Mouse (Mus musculus) lung, adult 18-20 months (tissue): ENCODE measurements around the gene Nxn.
A peak's percentile ranks its signal among the peaks of the same experiment; 100 is the strongest.

Experiments used
- DNase-seq, 2 experiments: peaks; one replicate each; pipeline ENCODE4 v3.0.0; 2022; ENCODE audit warnings: mixed read lengths in 2 of 2

Nxn gene

DNA sequence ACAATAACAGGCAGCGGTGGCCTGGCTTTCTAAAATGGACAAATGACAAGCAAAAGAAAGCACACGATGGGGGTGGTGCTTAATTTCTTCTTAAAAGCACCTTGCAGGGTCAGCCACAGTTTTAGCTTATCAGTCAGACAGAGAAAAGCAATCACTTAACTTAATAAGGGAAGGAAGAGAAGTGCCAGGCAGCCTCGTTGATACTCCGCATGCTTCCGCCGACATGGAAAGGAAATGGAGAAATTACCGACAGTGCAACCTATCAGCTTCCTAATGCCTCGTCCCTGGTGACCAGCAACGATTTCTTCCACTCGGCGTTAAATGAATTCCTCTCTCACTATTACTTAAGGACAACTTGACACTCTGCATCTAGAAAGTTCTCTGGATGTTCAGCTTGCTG lies 70.9 kb downstream of the Nxn start:
- no peak for DNase-seq

DNA sequence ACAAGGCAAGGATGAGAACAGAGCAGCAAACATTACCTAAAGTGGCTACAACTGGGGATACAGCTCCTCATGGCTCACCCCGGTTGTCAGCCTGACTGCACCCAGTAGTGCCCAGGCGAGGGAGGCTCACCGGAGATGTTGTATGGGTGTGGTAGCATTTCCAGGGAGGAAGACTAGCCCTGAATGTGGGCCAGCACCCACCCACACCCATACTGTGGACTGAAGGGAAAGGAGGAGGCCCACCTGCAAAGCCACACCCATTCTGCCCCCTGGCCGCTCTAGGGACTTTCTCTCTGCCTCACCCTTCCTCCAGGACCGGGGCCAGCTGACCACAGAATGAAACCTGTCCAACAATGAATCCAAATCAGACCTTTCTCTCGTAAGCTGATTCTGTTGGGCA lies 72.3 kb downstream of the Nxn start:
- peak; percentile 40 to 49 for DNase-seq

- no peak for DNase-seq
Observed at GRCm38 (mm10) chr11:76326051-76326450, 72.9 kb downstream of the Nxn start.

GRCm38 (mm10) chr11:76324801-76325200 lies 74.1 kb downstream of the Nxn start:
- no peak for DNase-seq

DNA sequence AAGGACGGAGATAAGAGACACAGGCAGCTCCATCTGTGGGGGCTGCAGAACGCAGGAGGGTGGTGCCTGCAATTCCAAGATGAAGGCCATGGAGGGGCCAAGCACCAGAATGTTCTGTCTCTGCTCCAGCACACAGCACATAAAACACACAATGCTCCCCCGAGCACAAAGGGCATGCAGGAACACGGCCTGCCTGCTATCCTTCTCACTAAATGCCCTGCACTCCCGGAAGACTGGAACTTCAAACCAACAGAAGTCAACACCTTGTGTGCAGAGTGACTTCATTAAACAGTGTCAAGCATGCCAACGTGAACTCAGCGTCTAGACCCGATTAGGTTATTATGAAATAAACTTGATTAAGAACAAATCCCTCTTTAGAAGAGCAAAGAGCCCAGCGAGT lies 74.7 kb downstream of the Nxn start:
- peak in 1 of 2 experiments; percentile 29 for DNase-seq

DNA sequence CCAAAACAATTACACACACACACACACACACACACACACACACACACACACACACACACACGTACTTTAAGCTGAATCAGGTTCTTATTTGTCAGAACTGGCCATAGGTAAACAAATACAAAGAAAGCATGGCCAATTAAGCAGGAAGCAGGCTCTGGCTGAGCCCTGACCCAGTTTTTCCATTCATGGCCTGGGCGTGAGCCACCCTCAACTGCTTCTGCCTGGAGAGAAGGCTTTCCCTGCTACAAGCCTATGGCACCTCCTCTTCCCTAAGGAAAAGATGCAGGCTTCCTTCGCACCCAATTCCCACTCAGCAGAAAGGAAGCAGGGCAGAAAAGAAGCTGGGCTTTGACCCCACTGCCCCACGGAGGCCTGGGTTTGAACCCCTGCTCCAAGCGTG lies 76.0 kb downstream of the Nxn start:
- peak; percentile 28 to 49 for DNase-seq

- peak in 1 of 2 experiments; percentile 23 for DNase-seq
Observed at GRCm38 (mm10) chr11:76322081-76322480, 76.9 kb downstream of the Nxn start.

- DNase-seq = no peak
Observed at GRCm38 (mm10) chr11:76320475-76320874, 78.5 kb downstream of the Nxn start.

- no peak for DNase-seq
Observed at GRCm38 (mm10) chr11:76319714-76320435, 79.1 kb downstream of the Nxn start.

GRCm38 (mm10) chr11:76317904-76318303 lies 81.0 kb downstream of the Nxn start:
- no peak for DNase-seq

- no peak for DNase-seq
Observed at GRCm38 (mm10) chr11:76315785-76316444, 83.0 kb downstream of the Nxn start.

DNA sequence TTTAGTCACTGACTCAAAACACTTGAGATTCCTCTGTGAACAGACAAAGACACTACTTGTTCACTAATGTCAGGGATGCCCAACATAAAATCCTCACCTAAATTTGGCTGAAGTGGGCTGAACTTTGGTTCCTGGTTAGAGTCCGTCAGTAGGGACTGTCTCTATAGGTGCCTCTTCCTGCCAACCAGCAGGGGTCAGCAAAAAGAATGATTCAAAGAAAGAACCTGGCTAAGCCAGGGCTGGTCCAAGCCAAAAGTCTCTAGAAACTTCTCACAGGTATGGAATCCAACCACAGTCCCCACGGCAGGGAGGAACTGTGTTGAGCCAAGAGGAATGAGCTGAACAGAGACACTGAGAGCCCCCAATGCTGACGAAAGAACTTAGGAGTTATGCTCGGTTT lies 84.2 kb downstream of the Nxn start:
- DNase-seq = peak in 1 of 2 experiments; percentile 48

DNA sequence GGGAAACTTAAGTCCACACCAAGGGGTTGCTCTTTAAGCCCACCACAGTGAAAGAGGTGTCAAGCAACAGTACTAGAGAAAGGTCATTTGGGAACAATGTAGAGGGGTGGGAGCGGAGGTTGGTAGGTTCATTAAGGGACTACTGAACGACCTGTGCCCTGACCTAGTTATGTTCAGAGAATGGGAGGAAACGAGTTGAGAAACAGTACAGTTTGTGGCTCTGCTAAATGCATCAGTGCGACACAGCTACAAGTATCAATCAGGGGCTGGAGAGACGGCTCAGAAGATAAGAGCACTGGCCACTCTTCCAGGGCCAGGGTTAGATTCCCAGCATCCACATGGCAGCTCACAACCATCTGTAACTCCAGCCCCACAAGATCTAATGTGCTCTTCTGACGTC lies 84.8 kb downstream of the Nxn start:
- DNase-seq = no peak

- DNase-seq = no peak
Observed at GRCm38 (mm10) chr11:76312805-76313204, 86.1 kb downstream of the Nxn start.

- DNase-seq = no peak
Observed at GRCm38 (mm10) chr11:76311224-76312000, 87.5 kb downstream of the Nxn start.

GRCm38 (mm10) chr11:76309868-76310267 lies 89.1 kb downstream of the Nxn start:
- DNase-seq = peak in 1 of 2 experiments; percentile 41

- DNase-seq = no peak
Observed at GRCm38 (mm10) chr11:76309072-76309471, 89.9 kb downstream of the Nxn start.

GRCm38 (mm10) chr11:76306769-76307168 lies 92.2 kb downstream of the Nxn start:
- no peak for DNase-seq

DNA sequence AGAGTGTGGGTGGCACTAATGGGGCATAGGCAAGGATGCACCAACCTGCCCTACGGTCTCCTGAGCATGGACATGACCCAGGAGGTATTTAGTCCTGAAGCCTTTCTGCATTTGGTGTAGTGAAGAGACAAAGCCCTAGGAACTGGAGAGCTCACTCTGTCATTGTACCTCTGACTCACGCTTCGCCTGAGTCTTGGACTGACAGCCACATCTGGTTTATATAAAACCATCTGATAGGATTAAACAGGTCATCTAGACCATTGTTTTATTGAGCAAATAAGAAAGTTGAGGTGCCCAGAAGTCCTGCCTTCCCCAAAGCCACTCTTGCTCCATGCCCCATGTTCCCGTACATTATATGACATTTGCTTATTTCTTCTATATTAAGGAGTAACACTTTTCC lies 93.4 kb downstream of the Nxn start:
- no peak for DNase-seq

DNA sequence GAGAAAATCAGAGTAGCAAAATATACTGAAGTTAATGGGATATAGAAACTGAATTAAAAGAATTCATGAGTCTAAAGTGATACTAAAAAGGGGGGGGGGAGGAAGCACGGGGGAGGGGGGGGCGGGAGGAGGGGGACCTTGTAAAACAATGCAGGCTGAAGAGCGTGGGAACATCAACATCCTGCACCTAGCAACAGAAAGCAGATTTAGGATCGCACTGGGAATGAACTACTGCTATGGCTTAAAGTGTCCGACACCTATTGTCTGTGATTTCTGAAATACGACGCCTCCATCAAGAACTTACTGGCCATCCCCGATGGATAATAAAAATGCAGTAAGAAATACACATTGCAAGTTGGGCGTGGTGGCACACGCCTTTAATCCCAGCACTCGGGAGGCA lies 95.6 kb downstream of the Nxn start:
- DNase-seq = no peak

GRCm38 (mm10) chr11:76300862-76301261 lies 98.1 kb downstream of the Nxn start:
- DNase-seq = no peak

- DNase-seq = no peak
Observed at GRCm38 (mm10) chr11:76298457-76299000, 100.4 kb downstream of the Nxn start.

DNA sequence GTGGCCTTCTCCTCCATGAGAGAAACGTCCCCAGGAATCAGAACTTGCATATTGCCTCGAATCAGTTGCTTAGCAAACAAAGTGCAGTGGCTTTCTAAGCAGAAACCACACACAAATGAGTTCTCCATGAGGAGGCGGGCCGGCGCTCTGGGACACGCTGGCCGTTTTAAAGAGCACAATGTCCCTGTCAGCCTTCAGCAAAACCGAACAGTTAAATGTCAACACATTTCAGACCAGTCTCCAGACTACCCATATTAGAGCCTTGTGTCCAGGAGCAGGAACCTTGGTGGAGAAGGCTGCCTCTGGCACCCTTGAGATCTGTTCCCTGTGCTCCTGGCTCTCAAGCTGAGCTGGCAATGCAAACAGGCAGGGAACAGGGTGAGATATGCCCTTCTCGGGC lies 101.7 kb downstream of the Nxn start:
- no peak for DNase-seq
